9 mouse cellular contexts compared by ENCODE assay signal in genomic region chr10:116768642-116769041, GRCm38 (mm10).
DNase-seq lines count a peak whose midpoint lies in the region; ATAC-seq and TF ChIP-seq lines count a peak whose summit lies in the region.
"Had no signal": no experiment of that assay in that cellular context is flagged by ENCODE, and none has a peak within 500 bp of the region (broad histone marks: within the 10 kb centered on the region; RNA-seq: fewer than 3 reads in every experiment).

No protein-coding gene starts in this region.

- H3K9me3 ChIP-seq in intestine, embryonic 15.5 days: no peaks in the 10 kb centered on the region
- no peaks in the 10 kb centered on the region for H3K9me3 ChIP-seq in intestine, postnatal 0 days (ENCODE audit: control insufficient read depth)
- H3K9me3 ChIP-seq in forebrain, embryonic 15.5 days: no peaks in the 10 kb centered on the region
- H3K9me3 ChIP-seq in limb, embryonic 14.5 days (ENCODE audit: control insufficient read depth, low read length): no peaks in the 10 kb centered on the region
- H3K9me3 ChIP-seq: liver, embryonic 15.5 days had no signal

- no peak overlapping the region for H3K27ac ChIP-seq in intestine, embryonic 15.5 days
- no peak overlapping the region for H3K27ac ChIP-seq in intestine, postnatal 0 days (ENCODE audit: low read depth, low read length)
- H3K27ac ChIP-seq in forebrain, embryonic 15.5 days (replicated peaks): no peak overlapping the region
- H3K27ac ChIP-seq in limb, embryonic 14.5 days (replicated peaks; ENCODE audit: low read depth, low read length): no peak overlapping the region
- H3K27ac ChIP-seq: liver, embryonic 15.5 days had no signal

- peak; percentile 56 for ATAC-seq in intestine, embryonic 15.5 days
- no peak for ATAC-seq in intestine, postnatal 0 days
- 0 out of 2 replicates have a peak, but pooled peaks have one; percentile 38 for ATAC-seq in forebrain, embryonic 15.5 days (replicated peaks)
- peak; percentile 30; the same call in 1 of the 2 replicates for ATAC-seq in limb, embryonic 14.5 days (ENCODE audit: low FRiP score, low read depth)
- ATAC-seq: Patski had no signal

- no peak overlapping the region for H3K4me3 ChIP-seq in intestine, embryonic 15.5 days (replicated peaks)
- no peak overlapping the region for H3K4me3 ChIP-seq in intestine, postnatal 0 days (ENCODE audit: low read depth, low read length)
- no peak overlapping the region for H3K4me3 ChIP-seq in forebrain, embryonic 15.5 days
- H3K4me3 ChIP-seq in limb, embryonic 14.5 days (replicated peaks; ENCODE audit: low read length): no peak overlapping the region
- H3K4me3 ChIP-seq: liver, embryonic 15.5 days had no signal

- no peaks in the 10 kb centered on the region for H3K36me3 ChIP-seq in intestine, embryonic 15.5 days
- H3K36me3 ChIP-seq in intestine, postnatal 0 days (ENCODE audit: control insufficient read depth, insufficient read depth): no peaks in the 10 kb centered on the region
- no peaks in the 10 kb centered on the region for H3K36me3 ChIP-seq in forebrain, embryonic 15.5 days
- H3K36me3 ChIP-seq in limb, embryonic 14.5 days (ENCODE audit: control insufficient read depth, insufficient read depth, low read length): no peaks in the 10 kb centered on the region
- H3K36me3 ChIP-seq: liver, embryonic 15.5 days had no signal

- H3K4me1 ChIP-seq in intestine, embryonic 15.5 days (replicated peaks): 0 out of 2 replicates have a peak, but pooled peaks cover 3% of the 10 kb centered on the region
- no peaks in the 10 kb centered on the region for H3K4me1 ChIP-seq in intestine, postnatal 0 days (replicated peaks; ENCODE audit: control insufficient read depth, insufficient read depth, low read length)
- H3K4me1 ChIP-seq in forebrain, embryonic 15.5 days: peaks cover 12% of the 10 kb centered on the region
- peaks cover 5% of the 10 kb centered on the region for H3K4me1 ChIP-seq in limb, embryonic 14.5 days (ENCODE audit: control insufficient read depth, insufficient read depth, low read length)
- H3K4me1 ChIP-seq: liver, embryonic 15.5 days had no signal

- TF ChIP-seq CTCF in intestine, postnatal 0 days (IDR thresholded peaks at IDR 0.05; ENCODE audit: low read depth): no peak

- 51% methylated on average over 13 of the region's 13 CpGs for WGBS in intestine, embryonic 15.5 days
- WGBS in intestine, postnatal 0 days: 50% methylated on average over 13 of the region's 13 CpGs
- WGBS in forebrain, embryonic 15.5 days: 43% methylated on average over 13 of the region's 13 CpGs
- WGBS in limb, embryonic 14.5 days: 48% methylated on average over 13 of the region's 13 CpGs

- no peak for TF ChIP-seq POLR2A in limb, embryonic 14.5 days (IDR thresholded peaks at IDR 0.05; ENCODE audit: borderline replicate concordance, extremely low read depth, insufficient read depth, insufficient read length)

- no peak overlapping the region for H3K9ac ChIP-seq in intestine, embryonic 15.5 days
- H3K9ac ChIP-seq in intestine, postnatal 0 days (ENCODE audit: low read depth, low read length): no peak overlapping the region
- no peak overlapping the region for H3K9ac ChIP-seq in forebrain, embryonic 15.5 days (replicated peaks)
- no peak overlapping the region for H3K9ac ChIP-seq in limb, embryonic 14.5 days (ENCODE audit: low read depth, low read length, severe bottlenecking)
- H3K9ac ChIP-seq: liver, embryonic 15.5 days had no signal

- DNase-seq in NIH3T3 (ENCODE audit: low read depth) (peak; percentile 45), adipocyte (ENCODE audit: low spot score) (no peak)
- DNase-seq in limb, embryonic 14.5 days (ENCODE audit: low spot score): peak; percentile 62
- DNase-seq in thymus, postnatal 14 days: no peak

- no peak overlapping the region for H3K4me2 ChIP-seq in intestine, embryonic 15.5 days (replicated peaks)
- no peak overlapping the region for H3K4me2 ChIP-seq in intestine, postnatal 0 days (replicated peaks; ENCODE audit: low read depth)
- H3K4me2 ChIP-seq in forebrain, embryonic 15.5 days (replicated peaks): no peak overlapping the region
- H3K4me2 ChIP-seq in limb, embryonic 14.5 days (replicated peaks; ENCODE audit: low read depth, low read length, severe bottlenecking): no peak overlapping the region
- H3K4me2 ChIP-seq: liver, embryonic 15.5 days had no signal

- H3K27me3 ChIP-seq in intestine, embryonic 15.5 days (replicated peaks): no peaks in the 10 kb centered on the region
- H3K27me3 ChIP-seq in intestine, postnatal 0 days (replicated peaks; ENCODE audit: control insufficient read depth, insufficient read depth, low read length): no peaks in the 10 kb centered on the region
- no peaks in the 10 kb centered on the region for H3K27me3 ChIP-seq in forebrain, embryonic 15.5 days
- H3K27me3 ChIP-seq in limb, embryonic 14.5 days (ENCODE audit: control insufficient read depth, insufficient read depth, low read length): no peaks in the 10 kb centered on the region
- H3K27me3 ChIP-seq: liver, embryonic 15.5 days; Patski had no signal

Comparison
In these comparisons a context has a peak if more than half of its experiments do, and no peak if none do; other contexts are left out.
1. DNase-seq: peak in NIH3T3 (single experiment) and limb, embryonic 14.5 days (single experiment); none in adipocyte (single experiment) and thymus, postnatal 14 days (single experiment).